15 mouse cellular contexts compared by ENCODE assay signal in genomic region chr11:86438261-86438660, GRCm38 (mm10). TPM values are rescaled to one million over a fixed set of nuclear protein-coding genes. Genes with fewer than 3 reads are reported as not detected.
A peak's percentile ranks its signal among the peaks of the same experiment; 100 is the strongest.
DNase-seq lines count a peak whose midpoint lies in the region; ATAC-seq lines count a peak whose summit lies in the region.
"Had no signal": no experiment of that assay in that cellular context is flagged by ENCODE, and none has a peak within 500 bp of the region (broad histone marks: within the 10 kb centered on the region; RNA-seq: fewer than 3 reads in every experiment).

No protein-coding gene starts in this region.

- intact Hi-C loops in left cerebral cortex, postnatal 14 days (cut with DNase I), result loop anchor here (5.0 to 10.0 kb wide), 2 partner anchors 81 to 183 kb away; partner anchors contain the start of genes Ints2 and Med13
- intact Hi-C loops in left cerebral cortex, postnatal 36 days (cut with DNase I), result loop anchor here (5.0 to 10.0 kb wide), 2 partner anchors 81 to 183 kb away; partner anchors contain the start of genes Ints2 and Med13

- ATAC-seq in frontal cortex, adult (ENCODE audit: low TSS enrichment), result peak; percentile 72
- ATAC-seq: forebrain, embryonic 15.5 days had no signal

- DNase-seq in frontal cortex, postnatal 10 days (ENCODE audit: low spot score in 2 of 2), result no peak
- peak; percentile 31 to 65 for DNase-seq in left cerebral cortex, postnatal 14 days (ENCODE audit: low spot score in 2 of 2)
- no peak for DNase-seq in left cerebral cortex, postnatal 36 days (ENCODE audit: low spot score in 2 of 2)
- peak; percentile 68 to 81 for DNase-seq in right cerebral cortex, postnatal 10 days (ENCODE audit: low spot score in 2 of 2)
- DNase-seq in right cerebral cortex, postnatal 4 days, result no peak
- peak; percentile 36 to 46 for DNase-seq in layer of hippocampus, postnatal 14 days (ENCODE audit: low spot score in 2 of 2)
- DNase-seq in spleen, adult 18-20 months, result no peak
- DNase-seq: adrenal gland, adult 8-10 months; adrenal gland, postnatal 36 days; embryo, embryonic 11 days; gastrocnemius, adult 2 months; gastrocnemius, postnatal 25 days; heart, postnatal 36 days had no signal

RNA-seq across cellular contexts. Expression of gene Rnft1, which starts 46.2 kb away (rescaled TPM):
- total RNA-seq in left cerebral cortex, postnatal 14 days (2021), result 10 to 100 TPM; 24.4 to 25.3 TPM
- 10 to 100 TPM; 21.3 to 35.0 TPM for total RNA-seq in left cerebral cortex, postnatal 36 days (2021)
- total RNA-seq in layer of hippocampus, postnatal 14 days (2021), result 10 to 100 TPM; 20.5 to 26.8 TPM

Comparison
In these comparisons a context has a peak if more than half of its experiments do, and no peak if none do; other contexts are left out.
1. DNase-seq: peak in left cerebral cortex, postnatal 14 days (2 of 2), right cerebral cortex, postnatal 10 days (2 of 2) and layer of hippocampus, postnatal 14 days (2 of 2); none in frontal cortex, postnatal 10 days (0 of 2), left cerebral cortex, postnatal 36 days (0 of 2), right cerebral cortex, postnatal 4 days (single experiment) and spleen, adult 18-20 months (0 of 2).